Mouse (Mus musculus) heart, embryonic 14.5 days (tissue): ENCODE results near the gene Rbms3. TPM values are rescaled to one million over a fixed set of nuclear protein-coding genes. Genes with fewer than 3 reads are reported as not detected.

Experiments
- ATAC-seq: fragments of 200-750 bp; cut with Nextera tagmentation; 2 replicates; pipeline ENCODE4 v1.8.0; 2017; ENCODE audit warnings: low read depth, moderate TSS enrichment; ENCODE audit not compliant: insufficient number of reproducible peaks, insufficient read depth, low FRiP score
- H3K27ac ChIP-seq, 2 experiments: fragments of 200-500 bp in 1 of 2; fragments of 300-500 bp in 1 of 2; sonication (generic) in 1 of 2; replicated peaks in 1 of 2; 2 replicates each; pipeline ENCODE4 v1.5.1; 2012 to 2014; ENCODE audit warnings: low read depth in 2 of 2, low read length in 2 of 2, control low read depth in 1 of 2, mild to moderate bottlenecking in 1 of 2, mixed read lengths in 1 of 2; ENCODE audit not compliant: control insufficient read depth in 1 of 2, insufficient read depth in 1 of 2
- H3K27me3 ChIP-seq: fragments of 300-500 bp; sonication (generic); 2 replicates; pipeline ENCODE4 v1.6.1; 2014; ENCODE audit warnings: mild to moderate bottlenecking, low read length, control low read depth; ENCODE audit not compliant: control insufficient read depth, insufficient read depth
- H3K36me3 ChIP-seq: fragments of 300-500 bp; sonication (generic); 2 replicates; pipeline ENCODE4 v1.6.1; 2014; ENCODE audit warnings: mild to moderate bottlenecking, control low read depth, low read length, mixed read lengths; ENCODE audit not compliant: control insufficient read depth, insufficient read depth
- H3K4me1 ChIP-seq, 2 experiments: fragments of 200-500 bp in 1 of 2; fragments of 300-500 bp in 1 of 2; sonication (generic) in 1 of 2; 2 replicates each; pipeline ENCODE4 v1.6.1; 2012 to 2014; ENCODE audit warnings: low read length in 2 of 2, control low read depth in 1 of 2, mixed read lengths in 1 of 2; ENCODE audit not compliant: control insufficient read depth in 2 of 2, insufficient read depth in 2 of 2
- H3K4me2 ChIP-seq: fragments of 300-500 bp; sonication (generic); 2 replicates; pipeline ENCODE4 v1.6.1; 2014; ENCODE audit warnings: mild to moderate bottlenecking, low read length
- H3K4me3 ChIP-seq, 2 experiments: fragments of 200-500 bp in 1 of 2; fragments of 300-500 bp in 1 of 2; sonication (generic) in 1 of 2; 2 replicates each; pipeline ENCODE4 v1.5.1; 2012 to 2014; ENCODE audit warnings: low read length in 2 of 2, mild to moderate bottlenecking in 2 of 2, control low read depth in 1 of 2, low read depth in 1 of 2, moderate library complexity in 1 of 2; ENCODE audit not compliant: control insufficient read depth in 1 of 2, insufficient read depth in 1 of 2
- H3K9ac ChIP-seq: fragments of 300-500 bp; sonication (generic); 2 replicates; pipeline ENCODE4 v1.6.1; 2014; ENCODE audit warnings: mild to moderate bottlenecking, low read length
- H3K9me3 ChIP-seq: fragments of 300-500 bp; sonication (generic); 2 replicates; pipeline ENCODE4 v1.6.1; 2016; ENCODE audit warnings: low read length, control low read depth; ENCODE audit not compliant: control insufficient read depth
- WGBS: fragments of 180-500 bp; shearing (Covaris S2); extraction: QIAGEN DNeasy Blood & Tissue Kit; methylation state at CpG from one replicate; pipeline ENCODE4 v1.1.7; 2014; 5-methylcytosine and 5-hydroxymethylcytosine counted together
- polyA plus RNA-seq: library from polyadenylated mRNA; unstranded; fragments of >200 nt; fragmentation: Nextera tagmentation; extraction: Ambion mirVana; gene quantifications from 2 replicates; pipeline ENCODE4 v1.2.1, GENCODE M21; 2014

Rbms3 gene
- polyA plus RNA-seq, 1 experiment from 2014 or later = 39.4 TPM

GRCm38 (mm10) chr9:117251521-117252368 lies 378.0 kb downstream of the Rbms3 start:
- 0 out of 2 replicates have a peak, but pooled peaks have one; percentile 3 for ATAC-seq

GRCm38 (mm10) chr9:117250831-117251165 lies 378.9 kb downstream of the Rbms3 start:
- peak overlapping the region; percentile 75 for H3K4me2 ChIP-seq
- H3K9me3 ChIP-seq = no peaks in the 10 kb centered on the region
- H3K27ac ChIP-seq = peak overlapping the region; percentile 59 to 85
- peaks cover 14 to 35% of the 10 kb centered on the region in 2 experiments for H3K4me1 ChIP-seq
- H3K36me3 ChIP-seq = no peaks in the 10 kb centered on the region
- ATAC-seq = no peak
- H3K4me3 ChIP-seq = peak overlapping the region; percentile 52 to 63
- 11% methylated on average over 2 of the region's 2 CpGs for WGBS
- peak overlapping the region; percentile 82 for H3K9ac ChIP-seq
- no peaks in the 10 kb centered on the region for H3K27me3 ChIP-seq

More at GRCm38 (mm10) chr9:117251521-117252368, 378.0 kb downstream of the Rbms3 start:
- Histone ChIP-seq H3K4me2 (peak overlapping the region; percentile 75), H3K27me3 (no peaks in the 10 kb centered on the region), H3K4me3 (peak overlapping the region; percentile 52 to 63), H3K9ac (peak overlapping the region; percentile 82), H3K9me3 (no peaks in the 10 kb centered on the region), H3K27ac (peak overlapping the region; percentile 59 to 85), H3K36me3 (no peaks in the 10 kb centered on the region), H3K4me1 (peaks cover 10 to 28% of the 10 kb centered on the region in 2 experiments)
- under 1% methylated on average over 29 of the region's 29 CpGs for WGBS

- WGBS = 22% methylated on average over 13 of the region's 13 CpGs
- Histone ChIP-seq H3K4me2 (peak overlapping the region; percentile 75), H3K9me3 (no peaks in the 10 kb centered on the region), H3K4me1 (peaks cover 14 to 35% of the 10 kb centered on the region in 2 experiments), H3K27ac (peak overlapping the region; percentile 59 to 85), H3K9ac (peak overlapping the region; percentile 82), H3K4me3 (peak overlapping the region; percentile 52 to 63), H3K27me3 (no peaks in the 10 kb centered on the region), H3K36me3 (no peaks in the 10 kb centered on the region)
- no peak for ATAC-seq
Observed at GRCm38 (mm10) chr9:117250036-117250830, 379.5 kb downstream of the Rbms3 start.

- Histone ChIP-seq H3K9ac (peak overlapping the region; percentile 12; the same call in 1 of the 2 replicates), H3K4me3 (peak overlapping the region; percentile 1 to 8; a peak in 1 of 4 replicates)
- ATAC-seq = no peak
Observed at GRCm38 (mm10) chr9:117247311-117247980, 382.3 kb downstream of the Rbms3 start.

GRCm38 (mm10) chr9:117246173-117246572 lies 383.5 kb downstream of the Rbms3 start:
- no peaks in the 10 kb centered on the region for H3K9me3 ChIP-seq
- H3K4me3 ChIP-seq = no peak overlapping the region
- WGBS = 70% methylated on average over 12 of the region's 12 CpGs
- no peak for ATAC-seq
- no peak overlapping the region for H3K9ac ChIP-seq
- peak overlapping the region in 1 of 2 experiments; percentile 25; a peak in 1 of 4 replicates for H3K27ac ChIP-seq
- peaks cover 10% of the 10 kb centered on the region for H3K36me3 ChIP-seq
- H3K4me1 ChIP-seq = peaks cover 9 to 35% of the 10 kb centered on the region in 2 experiments
- peak overlapping the region; percentile 75; the same call in 1 of the 2 replicates for H3K4me2 ChIP-seq
- no peaks in the 10 kb centered on the region for H3K27me3 ChIP-seq

More at GRCm38 (mm10) chr9:117247311-117247980, 382.3 kb downstream of the Rbms3 start:
- H3K27me3 ChIP-seq = no peaks in the 10 kb centered on the region
- H3K4me2 ChIP-seq = peak overlapping the region; percentile 75
- WGBS = 13% methylated on average over 5 of the region's 5 CpGs
- H3K4me1 ChIP-seq = peaks cover 9 to 35% of the 10 kb centered on the region in 2 experiments
- no peaks in the 10 kb centered on the region for H3K9me3 ChIP-seq
- peak overlapping the region; percentile 51 to 66 for H3K27ac ChIP-seq
- H3K36me3 ChIP-seq = peaks cover 6% of the 10 kb centered on the region; the same call in 1 of the 2 replicates

GRCm38 (mm10) chr9:117243365-117243764 lies 386.3 kb downstream of the Rbms3 start:
- peaks cover 7 to 22% of the 10 kb centered on the region in 2 experiments for H3K4me1 ChIP-seq
- 89% methylated on average over 7 of the region's 7 CpGs for WGBS

GRCm38 (mm10) chr9:117234726-117235075 lies 395.0 kb downstream of the Rbms3 start:
- Histone ChIP-seq H3K4me2 (no peak overlapping the region), H3K4me1 (peaks cover 2 to 5% of the 10 kb centered on the region in 2 experiments; a peak in 1 of 4 replicates), H3K9me3 (no peaks in the 10 kb centered on the region), H3K9ac (no peak overlapping the region), H3K4me3 (no peak overlapping the region), H3K27ac (no peak overlapping the region), H3K27me3 (no peaks in the 10 kb centered on the region), H3K36me3 (peaks cover 5% of the 10 kb centered on the region)
- 83% methylated on average over 6 of the region's 6 CpGs for WGBS
- ATAC-seq = no peak

More at GRCm38 (mm10) chr9:117243365-117243764, 386.3 kb downstream of the Rbms3 start:
- no peak overlapping the region for H3K27ac ChIP-seq
- H3K9ac ChIP-seq = no peak overlapping the region
- H3K4me3 ChIP-seq = no peak overlapping the region
- no peak for ATAC-seq
- no peaks in the 10 kb centered on the region for H3K9me3 ChIP-seq
- H3K27me3 ChIP-seq = no peaks in the 10 kb centered on the region
- no peak overlapping the region for H3K4me2 ChIP-seq
- peaks cover 10% of the 10 kb centered on the region for H3K36me3 ChIP-seq
